Mouse (Mus musculus) CD4-positive, CD25-positive, alpha-beta regulatory T cell, adult 4 months (primary cell): ENCODE measurements around the gene Abi2. TPM values are rescaled to one million over a fixed set of nuclear protein-coding genes. Genes with fewer than 3 reads are reported as not detected.
"Not testable (repeated sequence)": the region's sequence is repeated elsewhere in the genome, so short reads cannot be mapped to it uniquely, and the experiment has no call there.

ENCODE experiments used
- ATAC-seq: one replicate; pipeline ENCODE4 v1.8.0; 2017
- polyA plus RNA-seq, 2 experiments: library from polyadenylated mRNA; unstranded; fragments of 100-300 nt; shearing (Covaris generic); gene quantifications; one replicate each; pipeline ENCODE4 v1.2.1; 2017

The Abi2 gene
- 10 to 100 TPM; 12.2 to 14.2 TPM for polyA plus RNA-seq

- peak; percentile 73 for ATAC-seq
Measured at GRCm38 (mm10) chr1:60409168-60409828, at the start of gene Abi2. Gene Abi2, plus strand, starts transcription at chr1:60409619.

- peak; percentile 34 for ATAC-seq
Measured at GRCm38 (mm10) chr1:60361626-60362025, 47.8 kb upstream of the Abi2 start.

- ATAC-seq, result no peak
Measured at GRCm38 (mm10) chr1:60376556-60376955, 32.9 kb upstream of the Abi2 start.

GRCm38 (mm10) chr1:60381910-60382309 lies 27.5 kb upstream of the Abi2 start:
- ATAC-seq, result no peak

- no peak for ATAC-seq
Measured at GRCm38 (mm10) chr1:60404848-60405247, 4.6 kb upstream of the Abi2 start.

GRCm38 (mm10) chr1:60408501-60409167 lies 785 bp upstream of the Abi2 start:
- peak; percentile 5 for ATAC-seq

- peak; percentile 57 for ATAC-seq
Measured at GRCm38 (mm10) chr1:60409928-60410817, 754 bp downstream of the Abi2 start.

GRCm38 (mm10) chr1:60416724-60417123 lies 7.3 kb downstream of the Abi2 start:
- peak; percentile 91 for ATAC-seq

- no peak for ATAC-seq
Measured at GRCm38 (mm10) chr1:60423882-60424281, 14.5 kb downstream of the Abi2 start.

GRCm38 (mm10) chr1:60428341-60428740 lies 18.9 kb downstream of the Abi2 start:
- ATAC-seq, result no peak

- peak; percentile 98 for ATAC-seq
Measured at GRCm38 (mm10) chr1:60428932-60429331, 19.5 kb downstream of the Abi2 start.

GRCm38 (mm10) chr1:60431531-60431930 lies 22.1 kb downstream of the Abi2 start:
- ATAC-seq, result no peak

GRCm38 (mm10) chr1:60432497-60432896 lies 23.1 kb downstream of the Abi2 start:
- ATAC-seq, result no peak

- ATAC-seq, result not testable (repeated sequence)
Measured at GRCm38 (mm10) chr1:60441438-60441837, 32.0 kb downstream of the Abi2 start.

- ATAC-seq, result peak; percentile 99
Measured at GRCm38 (mm10) chr1:60447067-60447466, 37.6 kb downstream of the Abi2 start.

- ATAC-seq, result no peak
Measured at GRCm38 (mm10) chr1:60449896-60450295, 40.5 kb downstream of the Abi2 start.

- ATAC-seq, result peak; percentile 87
Measured at GRCm38 (mm10) chr1:60460623-60461022, 51.2 kb downstream of the Abi2 start.

GRCm38 (mm10) chr1:60469491-60469890 lies 60.1 kb downstream of the Abi2 start:
- no peak for ATAC-seq

- ATAC-seq, result no peak
Measured at GRCm38 (mm10) chr1:60470541-60470940, 61.1 kb downstream of the Abi2 start.

GRCm38 (mm10) chr1:60481561-60481960 lies 72.1 kb downstream of the Abi2 start:
- no peak for ATAC-seq

- ATAC-seq, result peak; percentile 86
Measured at GRCm38 (mm10) chr1:60482881-60483280, 73.5 kb downstream of the Abi2 start.

- no peak for ATAC-seq
Measured at GRCm38 (mm10) chr1:60485649-60486048, 76.2 kb downstream of the Abi2 start.

- no peak for ATAC-seq
Measured at GRCm38 (mm10) chr1:60488635-60489034, 79.2 kb downstream of the Abi2 start.
